Mouse (Mus musculus) macrophage (primary cell): ENCODE results near the gene Pgm5. TPM values are rescaled to one million over a fixed set of nuclear protein-coding genes. Genes with fewer than 3 reads are reported as not detected.

Source experiments
- H3K27ac ChIP-seq: fragments of 350-480 bp; formaldehyde crosslinking; 2 replicates; pipeline ENCODE4 v1.9.0; 2021
- H3K36me3 ChIP-seq: fragments of 350-480 bp; formaldehyde crosslinking; 2 replicates; pipeline ENCODE4 v1.9.0; 2021; ENCODE audit errors: inconsistent target
- H3K4me3 ChIP-seq: fragments of 350-480 bp; formaldehyde crosslinking; 2 replicates; pipeline ENCODE4 v1.9.0; 2021; ENCODE audit errors: inconsistent target
- H3K79me2 ChIP-seq: fragments of 350-480 bp; formaldehyde crosslinking; 2 replicates; pipeline ENCODE4 v1.9.0; 2021; ENCODE audit errors: inconsistent target
- WGBS: methylation state at CpG from one replicate; pipeline ENCODE4 v1.1.7; 2026; ENCODE audit warnings: inconsistent platforms; ENCODE audit not compliant: missing documents; 5-methylcytosine and 5-hydroxymethylcytosine counted together
- polyA plus RNA-seq: library from polyadenylated mRNA; stranded (reverse); fragments of 250-400 nt; gene quantifications from 3 replicates; pipeline ENCODE4 v1.2.4, GENCODE M21; 2018; ENCODE audit warnings: inconsistent platforms
- total RNA-seq, 78 experiments: library from RNA; depleted of rRNA; stranded (reverse); fragments of 250-400 nt; gene quantifications; 1 replicate in 9 of 78; 2 replicates in 24 of 78; 3 replicates in 43 of 78; 4 replicates in 2 of 78; pipeline ENCODE4 v1.2.4; 2018; ENCODE audit warnings: inconsistent platforms in 56 of 78

The Pgm5 gene
- 1 to 10 TPM in 2 of 26 experiments, under 1 TPM in 2, not detected in 22; 0.31 to 5.3 (median 1.1) TPM for total RNA-seq (2018; cell fraction: chromatin; rRNA removed)
- total RNA-seq (2018; cell fraction: cytosol; rRNA removed): under 1 TPM in 14 of 26 experiments, not detected in 12; 0.10 to 0.30 (median 0.18) TPM
- total RNA-seq (2018; cell fraction: nucleus; rRNA removed): 1 to 10 TPM in 2 of 26 experiments, under 1 TPM in 1, not detected in 23; 0.20 to 1.4 (median 1.0) TPM
- polyA plus RNA-seq: 0.07 TPM in 1 of 3 replicates, not detected in the others

DNA sequence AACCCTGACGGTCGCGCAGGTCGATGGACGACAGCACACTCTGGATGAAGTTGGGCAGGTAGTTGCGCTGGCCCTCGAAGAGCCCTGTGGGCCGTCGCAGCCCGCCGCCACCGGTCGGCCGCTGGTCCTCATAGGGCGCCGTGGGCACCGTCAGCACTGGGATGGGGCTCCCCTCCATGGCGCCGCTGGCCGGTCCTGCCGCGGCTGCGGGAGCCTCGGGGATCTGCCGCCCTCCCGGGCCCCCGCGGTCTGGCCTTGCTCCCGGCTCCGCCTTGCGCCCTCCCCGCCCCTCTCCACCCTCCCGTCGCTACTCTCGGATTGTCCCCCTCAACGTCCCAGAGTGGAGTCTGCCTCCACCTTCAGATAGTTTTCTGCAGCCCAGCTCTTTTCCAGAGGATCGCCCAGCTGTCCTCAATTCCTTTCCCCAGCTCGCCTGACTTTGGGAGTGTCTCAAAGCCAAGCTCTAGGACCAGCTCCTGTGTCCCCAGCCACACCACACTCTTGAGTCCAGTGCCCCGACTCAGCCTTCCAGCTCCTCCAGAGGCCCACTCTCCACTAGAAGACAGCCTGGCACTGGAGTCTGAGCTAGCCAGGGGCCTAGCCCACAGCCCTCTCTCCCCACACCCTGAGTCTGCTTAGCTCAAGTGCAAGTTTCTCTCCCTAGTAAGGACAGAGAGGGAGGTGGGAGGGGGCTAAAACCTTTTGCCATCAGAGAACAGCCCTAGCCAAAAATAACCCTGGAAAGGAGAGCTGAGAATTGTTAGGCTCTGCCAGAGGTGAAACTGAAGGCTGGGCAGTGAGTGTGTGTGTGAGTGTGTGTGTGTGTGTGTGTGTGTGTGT is at the start of gene Pgm5:
Pgm5 (minus strand) TSS at position 244 of the 840 bp plus-strand sequence.
- no peak within 1 kb of the TSS for H3K27ac ChIP-seq
- H3K4me3 ChIP-seq: no peak within 1 kb of the TSS
- no peaks in the 10 kb centered on the region for H3K36me3 ChIP-seq
- H3K79me2 ChIP-seq: no peaks in the 10 kb centered on the region
- WGBS: 3% methylated on average over 38 of the region's 39 CpGs

- 64% methylated on average over 3 of the region's 3 CpGs for WGBS
- H3K36me3 ChIP-seq: no peaks in the 10 kb centered on the region
- no peak overlapping the region for H3K4me3 ChIP-seq
- no peak overlapping the region for H3K27ac ChIP-seq
- H3K79me2 ChIP-seq: no peaks in the 10 kb centered on the region
Observed at GRCm38 (mm10) chr19:24908385-24909155, 46.9 kb upstream of the Pgm5 start.

- Histone ChIP-seq H3K4me3 (no peak overlapping the region), H3K27ac (no peak overlapping the region), H3K79me2 (no peaks in the 10 kb centered on the region), H3K36me3 (no peaks in the 10 kb centered on the region)
- 92% methylated on average over 2 of the region's 6 CpGs for WGBS
Observed at GRCm38 (mm10) chr19:24907655-24908054, 46.0 kb upstream of the Pgm5 start.

- WGBS: 69% methylated on average over 2 of the region's 2 CpGs
- no peak overlapping the region for H3K4me3 ChIP-seq
- no peak overlapping the region for H3K27ac ChIP-seq
- no peaks in the 10 kb centered on the region for H3K36me3 ChIP-seq
- no peaks in the 10 kb centered on the region for H3K79me2 ChIP-seq
Observed at GRCm38 (mm10) chr19:24902821-24903220, 41.2 kb upstream of the Pgm5 start.

- WGBS: 0% methylated on average over 2 of the region's 2 CpGs
- Histone ChIP-seq H3K27ac (no peak overlapping the region), H3K4me3 (no peak overlapping the region), H3K36me3 (no peaks in the 10 kb centered on the region), H3K79me2 (no peaks in the 10 kb centered on the region)
Observed at GRCm38 (mm10) chr19:24902256-24902655, 40.6 kb upstream of the Pgm5 start.

DNA sequence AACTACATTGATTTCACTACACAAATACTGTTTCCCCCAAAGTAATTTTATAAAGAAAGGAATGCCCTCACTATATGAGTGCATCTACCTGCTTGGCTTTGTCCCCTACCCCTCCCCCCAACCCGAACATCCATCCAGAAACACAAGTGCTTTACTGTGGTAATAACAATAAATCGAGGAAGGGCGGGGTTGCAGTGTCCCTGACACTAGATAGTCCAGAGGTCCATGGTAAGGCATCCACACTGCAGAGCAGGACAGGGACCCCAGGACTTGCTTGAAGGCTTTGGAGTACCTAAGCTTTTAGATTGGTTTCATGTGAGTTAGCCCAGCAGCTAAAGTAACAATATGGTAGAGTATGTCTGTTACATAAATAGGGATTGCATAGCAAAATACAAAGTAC is 40.0 kb upstream of the Pgm5 start:
- H3K36me3 ChIP-seq: no peaks in the 10 kb centered on the region
- 26% methylated on average over 3 of the region's 3 CpGs for WGBS
- H3K79me2 ChIP-seq: no peaks in the 10 kb centered on the region
- H3K27ac ChIP-seq: no peak overlapping the region
- no peak overlapping the region for H3K4me3 ChIP-seq

- Histone ChIP-seq H3K4me3 (no peak within 1 kb of the TSS), H3K79me2 (no peaks in the 10 kb centered on the region), H3K36me3 (no peaks in the 10 kb centered on the region), H3K27ac (no peak within 1 kb of the TSS)
- 4% methylated on average over 27 of the region's 27 CpGs for WGBS
Observed at GRCm38 (mm10) chr19:24900581-24901220, 39.0 kb upstream of the Pgm5 start, which contains the start of gene Foxd4. Gene Foxd4, minus strand, starts transcription at chr19:24901197.

- no peaks in the 10 kb centered on the region for H3K36me3 ChIP-seq
- no peaks in the 10 kb centered on the region for H3K79me2 ChIP-seq
- WGBS: under 1% methylated on average over 81 of the region's 84 CpGs
- no peak overlapping the region for H3K4me3 ChIP-seq
- no peak overlapping the region for H3K27ac ChIP-seq
Observed at GRCm38 (mm10) chr19:24899578-24900544, 38.2 kb upstream of the Pgm5 start.

GRCm38 (mm10) chr19:24898737-24899577 is 37.3 kb upstream of the Pgm5 start:
- 11% methylated on average over 34 of the region's 34 CpGs for WGBS
- H3K4me3 ChIP-seq: no peak overlapping the region

GRCm38 (mm10) chr19:24897896-24898736 is 36.5 kb upstream of the Pgm5 start:
- no peak overlapping the region for H3K27ac ChIP-seq
- H3K36me3 ChIP-seq: no peaks in the 10 kb centered on the region
- H3K79me2 ChIP-seq: no peaks in the 10 kb centered on the region
- WGBS: 11% methylated on average over 17 of the region's 20 CpGs
- no peak overlapping the region for H3K4me3 ChIP-seq

More at GRCm38 (mm10) chr19:24898737-24899577, 37.3 kb upstream of the Pgm5 start:
- Histone ChIP-seq H3K36me3 (no peaks in the 10 kb centered on the region), H3K79me2 (no peaks in the 10 kb centered on the region), H3K27ac (no peak overlapping the region)

DNA sequence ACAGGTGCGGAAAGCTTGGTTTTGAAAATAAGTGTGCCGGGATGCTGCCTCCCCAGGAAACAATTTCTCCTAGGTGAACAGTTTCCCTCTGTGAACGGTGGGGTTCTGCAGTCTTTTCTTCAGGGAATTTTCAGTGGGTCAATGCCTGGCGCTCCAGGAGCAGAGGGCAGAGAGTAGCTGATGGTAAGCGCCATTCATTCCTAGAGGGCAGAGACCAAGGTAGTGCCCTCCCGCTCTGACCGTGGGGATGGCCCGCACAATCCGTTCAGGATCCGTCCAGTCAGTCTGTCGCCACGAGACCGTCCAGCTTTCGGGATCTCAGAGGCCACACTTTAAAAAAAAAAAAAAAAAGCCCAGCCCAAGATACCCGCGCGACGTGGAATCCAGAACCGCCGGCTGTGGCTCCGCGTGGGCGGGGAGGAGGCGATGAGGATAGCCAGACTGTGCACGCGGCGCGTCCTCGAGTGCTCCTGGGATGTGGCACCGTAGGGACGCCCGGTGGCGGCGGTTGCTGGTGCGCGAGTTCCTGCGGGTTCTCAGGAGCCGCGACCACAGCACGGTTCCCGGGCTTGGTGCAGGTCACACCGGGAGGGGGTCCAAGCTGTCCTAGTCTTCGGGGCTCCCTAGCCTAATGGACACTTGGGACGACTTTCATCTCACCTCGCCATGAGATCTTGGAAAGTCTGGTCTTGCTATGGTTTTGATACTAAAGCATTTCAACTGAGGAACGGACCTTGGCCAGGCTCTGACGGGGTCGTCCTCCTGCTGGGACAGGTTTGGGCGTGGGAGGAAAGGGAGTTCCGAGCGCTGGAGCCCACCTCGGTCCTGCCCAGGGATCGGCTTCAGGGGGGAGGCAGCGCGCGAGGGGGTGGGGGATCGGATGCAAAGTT is 35.6 kb upstream of the Pgm5 start:
- Histone ChIP-seq H3K79me2 (no peaks in the 10 kb centered on the region), H3K27ac (no peak overlapping the region), H3K36me3 (no peaks in the 10 kb centered on the region), H3K4me3 (no peak overlapping the region)
- 10% methylated on average over 56 of the region's 57 CpGs for WGBS
